Mouse (Mus musculus): ENCODE data around the gene Disc1. TPM values are rescaled to one million over a fixed set of nuclear protein-coding genes. Genes with fewer than 3 reads are reported as not detected.

Disc1 gene
- polyA plus RNA-seq, 1 experiment: 2.1 TPM

DNA sequence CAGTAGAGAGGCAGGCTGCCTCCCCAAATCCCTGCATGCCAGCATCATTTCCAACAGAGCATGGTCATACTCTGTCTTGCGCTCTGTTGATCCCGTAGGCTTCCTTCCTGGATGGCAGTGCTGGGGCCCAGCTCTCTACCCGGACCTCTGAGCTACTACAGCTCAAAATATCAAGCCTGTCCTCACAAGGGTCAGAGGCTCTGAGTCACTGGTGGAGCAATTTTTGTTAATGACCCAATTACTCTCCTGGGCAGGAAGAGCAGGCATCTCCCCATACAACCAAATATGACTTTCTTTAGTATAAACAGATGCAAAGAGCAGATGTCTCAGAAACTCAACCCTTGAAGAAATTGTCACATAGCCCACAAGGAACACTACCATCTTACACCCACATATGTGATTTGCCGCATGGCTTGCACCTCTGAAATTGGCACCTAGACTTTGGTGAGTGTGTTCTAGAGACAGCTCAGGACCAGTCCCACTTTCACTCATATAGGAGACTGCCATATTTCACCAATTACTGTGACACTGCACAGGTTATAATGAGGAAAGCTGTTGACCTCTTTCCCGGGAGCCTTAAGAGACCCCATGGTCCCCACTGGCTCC is 176.6 kb downstream of the Disc1 start:
- TF ChIP-seq POLR2A (IDR thresholded peaks at IDR 0.05; ENCODE audit: borderline replicate concordance, extremely low read depth, insufficient read depth, insufficient read length, poor library complexity, severe bottlenecking) (no peak), CTCF (IDR thresholded peaks at IDR 0.05; ENCODE audit: borderline replicate concordance, extremely low read depth, insufficient read depth, insufficient read length) (no peak)
- no peak for DNase-seq (ENCODE audit: low read depth)

DNA sequence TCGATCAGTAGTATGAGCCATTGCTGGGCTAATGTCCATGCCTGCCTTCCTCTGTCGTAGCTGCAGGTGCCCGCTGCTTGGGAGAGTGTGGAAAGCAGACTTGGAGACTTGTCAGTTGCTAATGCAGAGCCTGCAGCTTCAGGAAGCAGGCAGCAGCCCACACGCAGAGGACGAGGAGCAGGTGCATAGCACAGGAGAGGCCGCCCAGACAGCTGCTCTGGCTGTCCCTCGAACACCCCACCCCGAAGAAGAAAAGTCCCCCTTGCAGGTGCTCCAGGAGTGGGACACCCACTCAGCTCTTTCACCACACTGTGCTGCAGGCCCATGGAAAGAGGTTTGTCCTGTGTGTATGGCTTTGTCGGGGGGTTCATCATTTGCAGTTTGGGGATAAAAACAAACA is 178.7 kb downstream of the Disc1 start:
- DNase-seq (ENCODE audit: low read depth): no peak
- TF ChIP-seq CTCF (IDR thresholded peaks at IDR 0.05; ENCODE audit: borderline replicate concordance, extremely low read depth, insufficient read depth, insufficient read length): no peak
- no peak for TF ChIP-seq POLR2A (IDR thresholded peaks at IDR 0.05; ENCODE audit: borderline replicate concordance, extremely low read depth, insufficient read depth, insufficient read length, poor library complexity, severe bottlenecking)

DNA sequence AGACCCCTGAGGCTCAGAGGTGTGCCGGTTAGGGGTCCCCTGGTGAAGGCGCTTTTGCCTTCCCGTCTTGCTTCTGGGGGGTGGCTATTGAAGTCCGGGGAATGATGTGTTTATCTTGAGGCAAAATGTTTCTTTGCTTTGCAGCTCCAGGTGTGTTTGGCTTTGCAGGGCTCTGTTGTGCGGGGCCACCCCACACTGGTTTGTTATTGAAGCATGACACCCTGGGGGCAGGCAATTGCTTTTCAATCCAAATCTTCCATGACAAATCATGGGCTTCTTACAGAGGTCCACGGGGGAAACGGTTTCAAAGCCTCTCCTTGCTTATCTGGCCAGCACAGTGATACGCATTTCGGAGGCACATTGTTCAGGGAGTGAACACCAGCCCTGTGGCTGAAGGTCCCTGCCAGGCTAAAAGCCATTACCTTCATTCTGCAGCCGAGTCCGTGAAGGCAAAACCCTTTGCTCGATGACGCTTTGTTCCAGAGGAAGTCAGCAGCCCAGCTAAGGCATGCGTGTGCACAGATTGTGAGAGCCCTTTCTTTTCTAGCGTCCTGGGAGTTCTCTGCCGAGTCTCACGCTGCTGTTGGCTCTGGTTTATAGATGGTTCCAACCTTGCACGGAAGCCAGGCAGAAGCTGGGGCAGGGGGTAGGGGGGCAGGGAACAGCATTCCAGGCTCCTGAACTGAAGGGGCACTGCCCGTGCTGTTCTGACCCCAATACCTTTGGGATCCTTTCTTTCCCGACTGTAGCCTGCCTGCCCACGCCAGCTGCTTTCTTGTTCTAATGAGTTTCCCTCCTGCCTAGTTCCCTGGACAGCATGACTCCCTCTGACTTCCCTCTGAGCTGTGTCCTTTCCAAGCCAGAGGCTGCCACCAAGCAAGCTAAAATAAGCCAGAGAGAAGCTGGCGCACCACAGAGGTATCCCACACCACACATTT is 182.2 kb downstream of the Disc1 start:
- DNase-seq (ENCODE audit: low read depth): peak; percentile 81

DNA sequence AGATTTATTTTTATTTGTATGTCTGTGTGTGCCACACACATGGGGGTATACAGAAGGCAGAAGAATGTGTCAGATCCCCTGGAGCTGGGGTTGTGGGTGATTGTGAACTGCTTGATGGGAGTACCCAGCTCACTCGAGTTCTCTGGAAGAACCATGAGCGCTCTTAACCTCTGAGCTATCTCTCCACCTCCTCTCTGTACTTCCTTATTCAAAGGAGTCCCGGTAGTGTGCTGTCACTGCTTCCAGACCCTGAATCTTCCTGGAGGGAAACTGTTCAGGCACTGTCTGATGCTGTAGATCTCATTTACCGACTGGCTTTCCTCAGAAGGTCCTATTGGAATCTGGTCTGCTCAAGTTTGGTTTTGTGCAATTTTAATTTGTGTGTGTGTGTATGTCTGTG is 186.8 kb downstream of the Disc1 start:
- no peak for DNase-seq (ENCODE audit: low read depth)
- TF ChIP-seq CTCF (IDR thresholded peaks at IDR 0.05; ENCODE audit: borderline replicate concordance, extremely low read depth, insufficient read depth, insufficient read length) (no peak), POLR2A (IDR thresholded peaks at IDR 0.05; ENCODE audit: borderline replicate concordance, extremely low read depth, insufficient read depth, insufficient read length, poor library complexity, severe bottlenecking) (no peak)

More for the DNA sequence above, 182.2 kb downstream of the Disc1 start:
- no peak for TF ChIP-seq POLR2A (IDR thresholded peaks at IDR 0.05; ENCODE audit: borderline replicate concordance, extremely low read depth, insufficient read depth, insufficient read length, poor library complexity, severe bottlenecking)
- no peak for TF ChIP-seq CTCF (IDR thresholded peaks at IDR 0.05; ENCODE audit: borderline replicate concordance, extremely low read depth, insufficient read depth, insufficient read length)

DNA sequence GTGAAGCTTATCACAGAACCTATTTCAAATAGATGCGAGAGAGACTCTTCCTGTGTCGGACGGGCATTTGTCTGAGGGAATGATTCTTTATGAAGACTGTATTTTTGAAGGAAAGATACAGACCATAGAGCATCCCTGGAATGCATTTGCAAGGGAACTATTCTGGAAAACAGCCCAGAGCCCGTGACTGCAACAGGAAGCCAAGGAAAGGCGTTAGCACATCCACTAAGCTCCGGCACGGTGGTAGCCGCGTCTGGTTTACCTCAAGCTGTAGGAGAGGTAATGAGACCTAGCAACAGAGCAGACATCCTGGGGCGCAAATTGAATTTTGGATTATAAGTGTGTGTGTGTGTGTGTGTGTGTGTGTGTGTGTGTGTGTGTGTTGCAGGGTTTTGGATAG is 188.4 kb downstream of the Disc1 start:
- peak; percentile 65 for DNase-seq (ENCODE audit: low read depth)
- TF ChIP-seq CTCF (IDR thresholded peaks at IDR 0.05; ENCODE audit: borderline replicate concordance, extremely low read depth, insufficient read depth, insufficient read length) (no peak), POLR2A (IDR thresholded peaks at IDR 0.05; ENCODE audit: borderline replicate concordance, extremely low read depth, insufficient read depth, insufficient read length, poor library complexity, severe bottlenecking) (no peak)

DNA sequence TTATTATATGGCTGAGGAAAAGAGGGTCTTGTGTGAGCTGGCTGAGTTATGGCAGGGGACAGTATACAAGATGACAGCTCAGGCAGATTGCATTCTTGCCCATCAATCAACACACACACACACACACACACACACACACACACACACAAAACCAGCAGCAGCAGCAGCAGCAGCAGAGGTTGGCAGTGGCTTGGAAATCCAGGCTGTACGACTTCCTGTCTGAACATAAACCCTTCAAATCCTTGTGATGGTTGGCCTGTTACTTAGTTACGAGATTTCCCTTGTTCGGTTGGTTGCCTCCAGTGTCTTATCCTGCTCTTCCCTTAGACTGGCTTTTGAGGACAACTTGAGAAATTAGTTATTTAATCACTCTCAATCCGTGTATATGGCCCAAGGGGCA is 188.9 kb downstream of the Disc1 start:
- TF ChIP-seq POLR2A (IDR thresholded peaks at IDR 0.05; ENCODE audit: borderline replicate concordance, extremely low read depth, insufficient read depth, insufficient read length, poor library complexity, severe bottlenecking): no peak
- TF ChIP-seq CTCF (IDR thresholded peaks at IDR 0.05; ENCODE audit: borderline replicate concordance, extremely low read depth, insufficient read depth, insufficient read length): no peak
- no peak for DNase-seq (ENCODE audit: low read depth)

DNA sequence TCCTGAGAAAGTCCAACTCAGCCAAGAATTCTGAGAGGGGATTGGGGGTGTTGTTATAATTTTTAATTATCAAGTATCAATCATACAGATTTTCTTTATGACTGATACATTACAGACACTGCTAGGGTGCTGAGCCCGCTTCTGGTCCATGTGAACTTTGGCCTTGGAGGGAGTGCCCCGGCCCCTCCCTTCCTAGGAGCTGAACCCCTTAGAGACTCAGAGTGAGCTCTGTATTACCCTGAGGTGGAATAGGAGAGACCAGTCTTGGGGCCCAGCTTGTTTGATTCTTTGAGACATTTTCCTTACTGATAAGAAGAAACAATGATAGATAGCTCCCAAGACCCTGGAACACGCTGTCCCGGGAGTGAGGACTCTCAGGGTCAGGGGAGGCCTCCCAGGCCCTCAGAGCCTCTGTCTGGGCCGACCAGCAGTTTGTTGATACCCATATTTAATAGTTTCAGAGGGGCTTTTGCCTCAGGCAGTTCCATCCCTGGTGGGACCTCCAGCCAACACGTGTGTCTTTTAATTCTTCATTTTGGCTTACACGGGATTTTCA is 192.8 kb downstream of the Disc1 start:
- no peak for DNase-seq (ENCODE audit: low read depth)
- TF ChIP-seq POLR2A (IDR thresholded peaks at IDR 0.05; ENCODE audit: borderline replicate concordance, extremely low read depth, insufficient read depth, insufficient read length, poor library complexity, severe bottlenecking) (no peak), CTCF (IDR thresholded peaks at IDR 0.05; ENCODE audit: borderline replicate concordance, extremely low read depth, insufficient read depth, insufficient read length) (no peak)

DNA sequence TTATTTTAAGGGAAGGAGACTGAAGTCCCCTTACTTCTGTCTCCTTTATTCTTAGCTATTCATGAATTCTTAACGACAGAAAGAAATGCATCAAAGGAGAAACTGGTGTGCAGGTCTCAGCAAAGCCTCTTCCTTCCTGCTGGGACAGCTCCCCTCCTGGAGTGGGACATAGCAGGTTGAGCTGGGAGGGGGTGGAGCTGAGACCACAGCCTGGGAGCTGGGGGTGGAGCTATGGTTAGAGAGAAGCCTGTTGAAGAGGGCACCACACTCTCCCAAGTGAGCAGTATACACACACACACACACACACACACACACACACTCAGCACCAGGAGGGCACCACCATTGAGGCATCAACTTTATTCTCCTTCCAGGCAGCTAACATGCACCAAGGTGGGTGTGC is 193.4 kb downstream of the Disc1 start:
- DNase-seq (ENCODE audit: low read depth): no peak
- TF ChIP-seq CTCF (IDR thresholded peaks at IDR 0.05; ENCODE audit: borderline replicate concordance, extremely low read depth, insufficient read depth, insufficient read length) (no peak), POLR2A (IDR thresholded peaks at IDR 0.05; ENCODE audit: borderline replicate concordance, extremely low read depth, insufficient read depth, insufficient read length, poor library complexity, severe bottlenecking) (no peak)

DNA sequence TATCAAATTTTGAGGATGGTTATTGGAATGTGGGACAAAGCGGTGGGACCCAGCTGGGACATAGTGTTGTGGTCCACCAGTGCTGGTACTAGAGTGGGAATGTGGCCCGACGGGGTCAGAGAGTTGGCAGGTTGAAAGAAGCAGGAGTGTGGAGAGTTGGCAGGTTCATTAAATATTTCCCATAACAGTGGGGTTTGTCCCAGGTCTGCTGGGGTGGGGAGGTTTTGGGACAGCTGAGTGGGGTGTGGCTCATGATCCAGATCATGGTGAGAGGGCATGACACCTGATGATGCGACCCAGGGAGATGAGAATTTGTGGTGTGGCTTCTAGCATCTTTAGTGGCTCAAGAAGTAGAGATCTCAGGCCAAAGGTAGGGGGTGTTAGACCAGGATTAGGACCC is 199.0 kb downstream of the Disc1 start:
- TF ChIP-seq CTCF (IDR thresholded peaks at IDR 0.05; ENCODE audit: borderline replicate concordance, extremely low read depth, insufficient read depth, insufficient read length): no peak
- no peak for DNase-seq (ENCODE audit: low read depth)

DNA sequence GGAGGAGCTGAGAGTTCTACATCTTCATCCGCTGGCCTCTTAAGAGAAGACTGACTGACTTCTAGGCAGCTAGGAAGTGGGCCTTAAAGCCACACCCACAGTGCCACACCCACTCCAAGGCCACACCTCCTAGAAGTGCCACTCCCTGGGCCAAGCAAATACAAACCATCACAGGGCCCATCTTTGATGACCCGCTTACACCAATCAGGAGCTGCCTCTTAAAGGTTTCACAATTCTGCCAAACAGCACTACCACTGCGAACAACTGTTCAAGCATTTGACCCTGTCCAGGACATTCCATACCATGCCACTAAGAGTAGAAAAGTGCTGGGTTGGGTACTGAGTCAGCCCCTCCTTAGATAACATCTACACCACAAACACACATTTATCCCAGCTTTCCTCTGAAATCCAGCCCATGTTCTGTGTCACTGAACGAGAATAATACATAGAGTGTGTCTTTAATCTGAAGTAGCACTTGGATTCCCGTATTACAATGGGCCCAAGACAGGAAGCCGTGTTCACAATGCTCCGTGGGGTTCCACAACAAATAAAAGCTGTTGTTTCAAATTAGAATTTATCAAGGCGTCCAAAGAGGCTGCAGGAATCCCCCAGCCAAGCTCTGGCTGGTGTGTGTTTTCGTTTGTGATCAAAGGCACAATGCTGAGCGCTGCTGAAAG is 199.6 kb downstream of the Disc1 start:
- TF ChIP-seq CTCF (IDR thresholded peaks at IDR 0.05; ENCODE audit: borderline replicate concordance, extremely low read depth, insufficient read depth, insufficient read length): no peak
- no peak for TF ChIP-seq POLR2A (IDR thresholded peaks at IDR 0.05; ENCODE audit: borderline replicate concordance, extremely low read depth, insufficient read depth, insufficient read length, poor library complexity, severe bottlenecking)
- DNase-seq (ENCODE audit: low read depth): no peak
